Mouse (Mus musculus) bone marrow, adult 2 months (tissue): Measurements from ENCODE around the gene Ganab.
"Not testable (repeated sequence)": the region's sequence is repeated elsewhere in the genome, so short reads cannot be mapped to it uniquely, and the experiment has no call there.

Experiments used
- CTCF ChIP-seq: fragments of 200-500 bp; IDR thresholded peaks from 2 replicates; pipeline ENCODE4 v1.5.1; 2011; ENCODE audit warnings: low read length, control low read depth; ENCODE audit not compliant: control insufficient read depth, insufficient read depth
- POLR2A ChIP-seq: fragments of 200-500 bp; IDR thresholded peaks from 2 replicates; pipeline ENCODE4 v1.6.1; 2011; ENCODE audit warnings: low read depth, mild to moderate bottlenecking, control low read depth, low read length, borderline replicate concordance; ENCODE audit not compliant: control insufficient read depth

DNA sequence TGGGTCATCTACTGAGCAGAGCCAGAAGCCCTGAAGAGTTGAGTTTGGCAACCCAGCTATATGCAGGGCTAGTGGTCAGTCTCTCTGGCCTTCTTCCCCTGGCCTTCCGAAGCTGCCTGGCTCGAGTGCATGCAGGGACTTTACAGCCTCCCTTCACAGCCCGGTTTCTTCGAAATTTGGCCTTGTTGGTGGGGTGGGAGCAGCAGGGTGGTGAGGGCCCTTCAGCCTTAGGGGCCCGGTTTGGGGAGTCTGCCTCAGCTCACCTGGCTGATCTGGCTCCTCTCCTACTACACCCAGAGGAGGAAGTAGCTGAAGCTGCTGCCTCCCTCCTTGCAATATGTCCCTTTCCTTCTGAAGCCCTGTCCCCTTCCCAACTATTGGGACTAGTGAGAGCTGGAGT is 1.6 kb upstream of the Ganab start:
- TF ChIP-seq POLR2A, CTCF: not testable (repeated sequence)
